Mouse (Mus musculus) layer of hippocampus, postnatal 25 days (tissue): Measurements from ENCODE around the gene Zmiz1. TPM values are rescaled to one million over a fixed set of nuclear protein-coding genes. Genes with fewer than 3 reads are reported as not detected.

Experiments used
- DNase-seq, 2 experiments: peaks; one replicate each; pipeline ENCODE4 v3.0.0; 2022; ENCODE audit warnings: mixed read lengths in 2 of 2, low spot score in 1 of 2; ENCODE audit errors: extremely low spot score in 1 of 2
- total RNA-seq, 2 experiments: library from RNA; stranded (reverse); gene quantifications; 2 replicates each; pipeline ENCODE4 v1.2.3; 2021

Gene Zmiz1
- total RNA-seq, 2 experiments from 2014 or later, result 82.5 to 105 TPM

GRCm38 (mm10) chr14:25509450-25510129 is 50.6 kb downstream of the Zmiz1 start:
- DNase-seq, result no peak

GRCm38 (mm10) chr14:25510362-25510761 is 51.4 kb downstream of the Zmiz1 start:
- DNase-seq, result no peak

- no peak for DNase-seq
These were observed 52.0 kb downstream of the Zmiz1 start for GRCm38 (mm10) chr14:25510987-25511386.

DNA sequence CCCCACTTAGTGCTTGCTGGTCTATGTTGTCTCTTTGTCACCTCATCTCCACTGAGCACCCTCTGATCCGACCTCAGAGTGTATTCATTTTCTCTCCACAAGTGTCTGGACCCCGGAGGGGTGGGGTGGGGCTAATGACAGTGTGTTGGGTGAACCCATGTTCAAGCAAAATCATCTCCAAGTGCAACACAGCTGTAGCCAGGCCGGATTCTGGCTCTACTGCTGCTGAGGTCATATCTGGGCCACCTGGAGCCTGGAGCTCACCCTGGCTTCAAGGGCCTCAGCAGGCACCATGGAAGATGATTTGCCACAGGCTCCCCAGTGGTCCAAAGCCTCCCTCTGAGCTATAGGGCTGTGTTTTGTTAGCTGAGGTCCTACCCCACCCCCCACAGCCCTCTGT is 52.6 kb downstream of the Zmiz1 start:
- no peak for DNase-seq

- DNase-seq, result no peak
These were observed 53.0 kb downstream of the Zmiz1 start for GRCm38 (mm10) chr14:25511967-25512366.

DNA sequence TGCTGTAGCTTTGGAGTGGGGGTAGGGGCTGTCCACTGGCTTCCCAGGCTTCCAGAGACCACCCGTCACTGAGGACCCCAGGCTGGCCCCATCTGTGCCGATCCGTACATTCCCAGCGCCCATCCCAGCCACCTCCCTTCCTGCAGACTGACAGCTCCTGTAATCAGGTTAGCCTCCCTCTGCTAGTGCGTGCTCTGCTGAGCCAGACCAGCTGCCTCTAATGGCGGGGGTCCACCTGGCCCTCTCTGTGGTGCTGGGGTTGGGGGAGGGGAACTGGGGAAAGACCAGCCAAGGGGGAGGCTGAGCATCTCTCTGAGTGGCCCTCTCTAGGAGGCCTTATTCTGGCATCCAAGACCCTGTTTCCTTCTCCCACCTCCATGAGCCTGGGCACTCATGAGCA is 53.8 kb downstream of the Zmiz1 start:
- DNase-seq, result no peak

- DNase-seq, result no peak
These were observed 54.5 kb downstream of the Zmiz1 start for GRCm38 (mm10) chr14:25513496-25513895.

DNA sequence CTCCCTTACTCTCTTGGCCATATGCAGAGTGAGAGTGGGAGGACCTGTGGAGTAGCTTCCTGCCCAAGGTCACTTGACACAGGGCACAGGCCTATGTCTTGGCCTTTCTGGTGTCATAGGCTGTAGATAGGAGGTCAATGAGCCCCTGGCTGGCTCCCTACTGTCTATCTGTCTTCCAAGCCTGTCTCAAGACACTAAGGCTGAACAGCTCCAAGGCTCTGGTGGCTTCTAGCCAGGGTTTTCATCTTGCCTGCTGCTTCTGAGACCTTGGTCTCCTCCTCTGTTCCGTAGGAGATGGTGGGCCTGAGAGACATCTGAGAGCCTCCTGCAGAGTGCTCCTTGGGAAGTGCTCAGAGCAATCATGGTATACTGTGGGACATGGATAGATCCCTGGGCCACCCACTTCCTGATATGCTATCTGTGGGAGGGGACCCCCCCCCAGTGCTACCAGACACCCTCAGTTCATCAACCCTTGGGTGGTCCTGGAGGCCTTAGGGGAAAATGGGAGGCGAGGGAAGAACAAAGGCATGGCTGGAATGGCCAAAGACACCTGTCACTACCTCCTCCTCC is 56.0 kb downstream of the Zmiz1 start:
- no peak for DNase-seq

GRCm38 (mm10) chr14:25515924-25516323 is 56.9 kb downstream of the Zmiz1 start:
- no peak for DNase-seq

DNA sequence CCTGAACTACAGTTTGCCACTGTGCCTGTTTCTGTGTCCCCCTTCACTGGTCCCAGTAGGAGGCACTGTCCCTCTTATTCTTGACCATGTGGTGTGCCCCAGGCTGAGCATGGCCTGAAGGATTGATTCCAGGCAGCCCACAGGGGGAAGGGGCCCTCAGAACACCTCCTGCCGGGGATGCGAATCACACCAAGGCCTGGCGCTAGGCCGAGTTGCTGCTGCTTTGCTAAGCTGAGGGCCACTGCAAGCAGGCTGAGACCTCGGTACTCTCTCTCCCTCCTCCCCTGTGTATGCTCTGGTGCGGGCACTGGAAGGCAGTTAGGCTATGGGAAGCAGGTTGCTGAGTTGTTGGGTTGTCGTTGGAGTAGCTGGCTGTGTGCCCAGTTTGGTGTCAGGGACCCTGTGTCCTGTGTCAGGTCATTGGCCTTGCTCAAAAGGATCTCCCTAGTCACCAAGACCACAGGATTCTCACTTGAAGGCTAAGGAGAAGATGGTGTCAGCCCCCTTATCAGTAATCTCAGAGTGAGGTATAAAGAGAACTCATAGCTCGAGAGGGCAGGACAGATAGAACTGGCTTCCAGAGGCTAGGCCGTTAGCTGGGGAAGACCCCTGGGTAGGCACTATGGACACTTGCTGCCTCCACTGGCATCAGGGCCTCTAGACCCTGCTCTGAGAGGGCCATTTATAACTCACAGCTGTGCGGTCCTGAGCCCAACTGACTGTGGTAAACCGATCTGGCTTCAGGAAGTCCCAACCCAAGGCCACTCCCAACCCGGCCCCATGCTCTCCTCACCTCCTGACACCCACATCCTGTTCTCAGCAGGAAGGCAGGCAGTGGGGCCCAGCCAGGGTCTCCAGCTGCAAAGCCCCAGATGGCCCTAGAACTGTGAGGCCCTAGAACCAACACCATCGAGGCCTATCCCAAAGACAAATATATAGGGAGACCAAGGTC is 57.9 kb downstream of the Zmiz1 start:
- DNase-seq, result no peak

DNA sequence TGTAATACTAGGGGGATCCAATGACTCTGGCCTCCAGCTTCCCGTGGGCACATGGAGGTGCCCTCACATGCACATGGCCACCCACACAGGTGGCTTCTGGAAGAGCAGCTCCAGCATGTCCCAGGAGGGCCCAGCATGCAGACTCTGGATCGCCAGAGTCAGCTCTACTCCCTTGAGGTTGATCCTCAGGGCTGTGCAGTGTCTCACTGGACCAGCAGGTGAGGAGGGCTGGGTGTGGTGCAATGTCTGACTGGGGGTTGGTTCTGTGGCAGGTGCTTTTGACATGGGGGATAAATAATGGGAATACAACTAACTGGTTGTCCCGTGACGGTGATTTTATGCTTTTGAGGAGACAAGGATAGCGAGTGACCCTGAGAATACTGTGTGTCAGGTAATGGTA is 59.7 kb downstream of the Zmiz1 start:
- no peak for DNase-seq

DNA sequence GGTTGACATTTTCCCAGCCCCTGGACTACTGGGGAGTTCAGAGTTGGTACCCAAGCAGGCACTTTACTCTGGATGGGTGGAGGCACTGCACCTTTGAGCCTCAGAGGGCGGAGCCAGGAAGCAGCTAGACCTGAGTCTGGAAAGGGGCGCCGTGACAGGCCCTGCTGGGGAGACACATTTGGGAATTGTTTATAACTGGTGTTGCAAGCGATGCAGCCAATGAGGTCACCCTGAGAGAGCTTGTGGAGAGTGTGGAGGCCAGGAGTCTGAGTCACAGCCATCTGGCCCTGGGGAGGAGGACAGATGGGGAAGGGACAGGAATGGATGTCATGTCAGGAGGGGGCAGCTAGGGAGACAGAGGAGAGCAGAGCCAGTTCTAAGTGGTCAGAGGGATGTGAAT is 60.7 kb downstream of the Zmiz1 start:
- DNase-seq, result no peak

DNA sequence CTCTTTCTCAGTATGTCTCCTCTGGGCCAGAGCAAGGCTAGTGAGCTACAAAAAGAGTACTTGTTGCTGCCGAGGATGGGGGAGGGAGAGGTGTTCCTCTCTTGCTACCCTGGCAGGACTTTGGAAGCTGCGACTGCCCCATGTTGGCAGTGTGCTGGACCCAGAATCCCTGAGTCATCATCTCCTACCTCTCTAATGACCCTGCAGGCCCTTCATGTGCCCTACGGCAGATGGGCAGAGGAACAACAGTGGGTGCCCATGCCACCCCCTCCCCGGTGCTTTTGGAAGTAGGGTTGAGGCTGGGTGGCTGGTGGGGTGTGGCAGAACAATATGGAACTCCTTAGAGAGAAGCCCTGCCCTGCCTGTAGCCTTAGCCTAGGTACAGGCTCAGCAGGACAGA is 61.6 kb downstream of the Zmiz1 start:
- DNase-seq, result no peak

- no peak for DNase-seq
These were observed 62.0 kb downstream of the Zmiz1 start for GRCm38 (mm10) chr14:25520991-25521390.

DNA sequence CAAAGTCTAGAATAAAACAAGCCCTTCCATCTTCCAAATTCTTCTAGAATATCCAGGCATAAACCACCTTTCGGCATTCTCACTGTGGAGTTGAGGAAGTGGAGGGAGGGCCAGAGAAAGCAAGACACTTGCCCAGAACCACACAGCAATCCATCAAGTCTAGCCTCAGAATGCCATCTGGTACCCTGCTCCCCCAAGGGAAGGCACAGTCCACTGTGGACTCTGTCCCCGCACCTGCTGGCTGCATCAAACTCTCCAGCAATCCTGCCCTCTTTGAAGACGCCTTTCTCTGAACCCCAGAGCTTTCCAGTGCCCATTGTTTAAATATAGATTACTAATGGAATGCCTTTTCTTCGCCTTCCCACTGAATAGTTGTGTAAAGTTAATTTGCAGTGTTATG is 62.5 kb downstream of the Zmiz1 start:
- no peak for DNase-seq

DNA sequence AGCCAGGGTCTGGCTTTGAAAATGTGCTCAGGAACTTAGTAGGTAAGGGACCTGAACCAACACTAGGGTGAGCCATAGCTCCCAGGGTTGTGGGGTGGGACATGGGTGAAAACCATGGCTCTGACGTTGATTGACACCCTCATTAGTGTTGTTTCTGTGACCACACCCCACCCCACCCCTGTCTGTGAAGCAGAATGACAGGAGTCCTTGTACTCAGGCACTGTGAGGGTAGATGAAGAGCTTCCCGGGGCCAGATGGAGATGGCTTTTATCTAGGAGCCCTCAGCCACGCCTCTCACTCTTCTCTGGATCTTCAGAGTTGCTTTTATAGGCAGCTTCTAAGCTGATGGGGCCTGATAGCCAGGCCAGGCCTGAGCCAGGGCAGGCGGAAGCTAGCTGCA is 63.4 kb downstream of the Zmiz1 start:
- DNase-seq, result no peak

DNA sequence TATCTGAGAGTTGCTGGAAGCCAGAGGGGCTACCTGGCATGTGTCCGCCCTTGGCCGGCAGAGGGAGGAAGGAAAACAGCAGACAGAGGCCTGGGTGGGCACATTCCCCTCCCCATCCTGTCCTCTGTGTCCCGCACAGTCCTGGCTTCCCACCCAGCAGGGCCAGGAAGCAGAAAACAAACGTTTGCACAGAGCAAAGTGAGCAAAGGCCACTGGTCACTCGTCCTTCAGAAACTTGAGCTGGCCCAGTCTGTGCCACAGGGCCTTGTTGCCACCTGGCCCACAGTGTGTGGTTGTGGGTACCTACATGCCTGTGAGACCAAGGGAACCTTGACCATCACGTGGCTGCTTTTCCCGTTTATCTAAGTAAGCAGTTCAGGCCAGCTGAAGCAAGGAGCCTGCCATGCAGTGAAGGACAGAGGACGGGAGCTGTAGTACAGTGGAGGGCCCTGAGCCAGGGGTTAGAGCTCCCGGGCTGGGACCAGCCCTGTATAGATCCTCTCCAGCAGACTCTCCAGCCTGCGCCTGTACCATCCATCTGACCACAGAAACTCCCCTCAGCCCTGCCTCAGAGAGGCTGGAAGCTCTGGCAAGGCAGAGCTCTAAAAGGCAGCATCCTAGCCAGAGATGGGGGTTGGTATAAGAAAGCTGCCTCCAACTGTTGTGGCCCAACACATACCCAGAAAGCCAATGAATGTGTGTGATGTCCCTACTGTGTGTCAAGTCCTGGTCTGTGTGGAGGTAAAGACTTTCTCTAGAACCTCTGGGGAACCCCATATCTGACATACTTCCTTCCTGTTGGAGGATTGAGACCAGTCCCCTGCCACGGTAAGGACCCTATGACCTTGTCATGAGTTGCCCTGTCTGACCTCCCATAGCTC is 64.5 kb downstream of the Zmiz1 start:
- DNase-seq, result no peak

GRCm38 (mm10) chr14:25524111-25524495 is 65.1 kb downstream of the Zmiz1 start:
- DNase-seq, result no peak

GRCm38 (mm10) chr14:25524884-25525283 is 65.9 kb downstream of the Zmiz1 start:
- DNase-seq, result no peak

DNA sequence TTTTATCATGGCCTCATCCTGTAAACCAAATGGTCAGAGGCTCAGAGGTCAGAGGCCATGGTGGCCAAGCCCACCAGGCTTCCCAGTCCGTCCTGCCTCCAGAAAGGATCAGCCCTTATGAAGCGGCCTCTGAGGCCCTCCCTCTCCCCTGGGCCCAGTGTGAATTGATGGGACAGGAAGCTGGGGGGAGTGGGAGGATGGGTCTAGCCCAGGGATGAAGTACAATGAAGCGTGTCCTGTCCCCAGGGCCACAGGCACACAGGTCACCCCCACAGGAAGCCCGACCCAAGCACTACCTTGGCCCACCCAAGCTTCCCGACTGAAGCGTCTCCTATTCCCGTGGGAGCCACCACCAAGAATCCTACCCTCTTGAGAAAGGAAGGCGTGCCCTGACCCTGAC is 66.7 kb downstream of the Zmiz1 start:
- no peak for DNase-seq
